Mouse (Mus musculus): ENCODE measurements around the gene Gpr27. TPM values are rescaled to one million over a fixed set of nuclear protein-coding genes. Genes with fewer than 3 reads are reported as not detected.

Gene Gpr27
- polyA plus RNA-seq, 1 experiment from 2014 or later, result 6.5 TPM

GRCm38 (mm10) chr6:99725971-99726561, 33.6 kb downstream of the Gpr27 start, which contains the start of gene Prok2:
Gene Prok2, minus strand, starts transcription at chr6:99726392.
- Histone ChIP-seq H3K27ac (peak within 1 kb of the TSS; percentile 43; the same call in 1 of the 2 replicates), H3K36me3 (no peaks in the 10 kb centered on the region), H3K9me3 (no peaks in the 10 kb centered on the region), H3K4me3 (peak within 1 kb of the TSS; percentile 48), H3K27me3 (peaks cover 35% of the 10 kb centered on the region), H3K9ac (peak within 1 kb of the TSS; percentile 37; the same call in 1 of the 2 replicates), H3K4me1 (peaks cover 23% of the 10 kb centered on the region), H3K4me2 (peak within 1 kb of the TSS; percentile 97)
- under 1% methylated on average over 61 of the region's 61 CpGs for WGBS
- ATAC-seq (ENCODE audit: insufficient number of reproducible peaks, low FRiP score, low TSS enrichment, low read depth), result no peak

- 0 out of 2 replicates have a peak overlapping the region, but pooled peaks have one; percentile 37 for H3K9ac ChIP-seq
- no peaks in the 10 kb centered on the region for H3K9me3 ChIP-seq
- H3K36me3 ChIP-seq, result no peaks in the 10 kb centered on the region
- peaks cover 23% of the 10 kb centered on the region for H3K4me1 ChIP-seq
- ATAC-seq (ENCODE audit: insufficient number of reproducible peaks, low FRiP score, low TSS enrichment, low read depth), result no peak
- peak overlapping the region; percentile 43; the same call in 1 of the 2 replicates for H3K27ac ChIP-seq
- H3K27me3 ChIP-seq, result peaks cover 42% of the 10 kb centered on the region
- H3K4me3 ChIP-seq, result peak overlapping the region; percentile 48
- H3K4me2 ChIP-seq, result peak overlapping the region; percentile 97
- WGBS, result 3% methylated on average over 22 of the region's 22 CpGs
Measured at GRCm38 (mm10) chr6:99726576-99727303, 34.3 kb downstream of the Gpr27 start.

- H3K9me3 ChIP-seq, result no peaks in the 10 kb centered on the region
- no peak overlapping the region for H3K9ac ChIP-seq
- no peak for ATAC-seq (ENCODE audit: insufficient number of reproducible peaks, low FRiP score, low TSS enrichment, low read depth)
- no peak overlapping the region for H3K4me3 ChIP-seq
- peaks cover 23% of the 10 kb centered on the region for H3K4me1 ChIP-seq
- no peak overlapping the region for H3K27ac ChIP-seq
- no peaks in the 10 kb centered on the region for H3K36me3 ChIP-seq
- no peak overlapping the region for H3K4me2 ChIP-seq
- H3K27me3 ChIP-seq, result peaks cover 30% of the 10 kb centered on the region
- WGBS, result 84% methylated on average over 4 of the region's 4 CpGs
Measured at GRCm38 (mm10) chr6:99729853-99730252, 37.4 kb downstream of the Gpr27 start.

- H3K4me2 ChIP-seq, result no peak overlapping the region
- WGBS, result 76% methylated on average over 4 of the region's 4 CpGs
Measured at GRCm38 (mm10) chr6:99731926-99732325, 39.4 kb downstream of the Gpr27 start.

GRCm38 (mm10) chr6:99732673-99733072, 40.2 kb downstream of the Gpr27 start:
- peaks cover 9% of the 10 kb centered on the region; the same call in 1 of the 2 replicates for H3K27me3 ChIP-seq
- H3K4me2 ChIP-seq, result no peak overlapping the region
- H3K9ac ChIP-seq, result no peak overlapping the region
- no peaks in the 10 kb centered on the region for H3K4me1 ChIP-seq
- no peak overlapping the region for H3K4me3 ChIP-seq
- no peak overlapping the region for H3K27ac ChIP-seq
- WGBS, result 81% methylated on average over 8 of the region's 8 CpGs
- ATAC-seq (ENCODE audit: insufficient number of reproducible peaks, low FRiP score, low TSS enrichment, low read depth), result no peak
- H3K9me3 ChIP-seq, result no peaks in the 10 kb centered on the region
- H3K36me3 ChIP-seq, result no peaks in the 10 kb centered on the region

More at GRCm38 (mm10) chr6:99731926-99732325, 39.4 kb downstream of the Gpr27 start:
- no peaks in the 10 kb centered on the region for H3K9me3 ChIP-seq
- no peak overlapping the region for H3K27ac ChIP-seq
- no peak overlapping the region for H3K9ac ChIP-seq
- H3K4me1 ChIP-seq, result peaks cover 7% of the 10 kb centered on the region
- H3K27me3 ChIP-seq, result peaks cover 11% of the 10 kb centered on the region; the same call in 1 of the 2 replicates
- ATAC-seq (ENCODE audit: insufficient number of reproducible peaks, low FRiP score, low TSS enrichment, low read depth), result no peak
- H3K36me3 ChIP-seq, result no peaks in the 10 kb centered on the region
- no peak overlapping the region for H3K4me3 ChIP-seq

- peaks cover 9% of the 10 kb centered on the region; the same call in 1 of the 2 replicates for H3K27me3 ChIP-seq
- H3K4me3 ChIP-seq, result no peak overlapping the region
- H3K27ac ChIP-seq, result no peak overlapping the region
- H3K36me3 ChIP-seq, result no peaks in the 10 kb centered on the region
- ATAC-seq (ENCODE audit: insufficient number of reproducible peaks, low FRiP score, low TSS enrichment, low read depth), result no peak
- no peak overlapping the region for H3K9ac ChIP-seq
- 81% methylated on average over 5 of the region's 5 CpGs for WGBS
- no peaks in the 10 kb centered on the region for H3K4me1 ChIP-seq
- H3K4me2 ChIP-seq, result no peak overlapping the region
- H3K9me3 ChIP-seq, result no peaks in the 10 kb centered on the region
Measured at GRCm38 (mm10) chr6:99734666-99735065, 42.2 kb downstream of the Gpr27 start.

GRCm38 (mm10) chr6:99742866-99743265, 50.4 kb downstream of the Gpr27 start:
- 74% methylated on average over 3 of the region's 3 CpGs for WGBS
- H3K36me3 ChIP-seq, result no peaks in the 10 kb centered on the region
- no peaks in the 10 kb centered on the region for H3K27me3 ChIP-seq
- ATAC-seq (ENCODE audit: insufficient number of reproducible peaks, low FRiP score, low TSS enrichment, low read depth), result no peak
- H3K27ac ChIP-seq, result no peak overlapping the region
- H3K4me1 ChIP-seq, result no peaks in the 10 kb centered on the region
- H3K9me3 ChIP-seq, result no peaks in the 10 kb centered on the region
- no peak overlapping the region for H3K4me3 ChIP-seq
- no peak overlapping the region for H3K9ac ChIP-seq
- no peak overlapping the region for H3K4me2 ChIP-seq

Other genes with a start within 250 kb of the Gpr27 start
- gene Foxp1, start 170.0 kb upstream of the Gpr27 start, polyA plus RNA-seq (2015; fragmentation: Nextera tagmentation; extraction: Ambion mirVana), result 119 and 142 TPM in 2 replicates
- 12.2 and 12.9 TPM in 2 replicates for gene Eif4e3, start 25.9 kb upstream of the Gpr27 start, polyA plus RNA-seq (2015; fragmentation: Nextera tagmentation; extraction: Ambion mirVana)
- 3.9 and 4.2 TPM in 2 replicates for gene Gm20696, start 25.9 kb upstream of the Gpr27 start, polyA plus RNA-seq (2015; fragmentation: Nextera tagmentation; extraction: Ambion mirVana)
- 2.6 and 2.8 TPM in 2 replicates for gene Prok2, start 33.7 kb downstream of the Gpr27 start, polyA plus RNA-seq (2015; fragmentation: Nextera tagmentation; extraction: Ambion mirVana)

Data from limb, embryonic 15.5 days (tissue).